Mouse (Mus musculus): Measurements from ENCODE around the gene Ifi214. TPM values are rescaled to one million over a fixed set of nuclear protein-coding genes. Genes with fewer than 3 reads are reported as not detected.
"Not testable (repeated sequence)": the region's sequence is repeated elsewhere in the genome, so short reads cannot be mapped to it uniquely, and the experiment has no call there.

Gene Ifi214
- polyA plus RNA-seq, 1 experiment from 2014 or later = not detected

DNA sequence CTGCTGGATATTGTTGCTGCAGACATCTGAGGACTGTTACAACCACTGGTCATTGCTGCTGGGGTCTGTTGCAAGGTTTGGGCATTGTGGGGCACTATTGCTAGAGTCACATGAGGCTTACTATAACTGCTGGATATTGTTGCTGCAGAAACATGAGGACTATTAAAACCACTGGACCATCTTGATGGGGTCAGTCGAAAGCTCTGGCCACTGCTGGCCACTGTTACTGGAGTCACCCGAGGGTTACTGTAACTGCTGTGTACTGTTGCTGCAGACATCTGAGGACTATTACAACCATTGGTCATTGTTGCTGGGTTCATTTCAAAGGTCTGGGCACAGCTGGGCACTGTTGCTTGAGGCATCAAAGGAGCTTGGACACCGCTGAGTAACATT, 54.6 kb downstream of the Ifi214 start:
- not testable (repeated sequence) for H3K4me2 ChIP-seq (ENCODE audit: low read length); H3K27ac ChIP-seq (ENCODE audit: low read length); H3K27me3 ChIP-seq (replicated peaks; ENCODE audit: control insufficient read depth, insufficient read depth, low read length); ATAC-seq; H3K9me3 ChIP-seq (ENCODE audit: control insufficient read depth, low read length); H3K36me3 ChIP-seq (ENCODE audit: control insufficient read depth, insufficient read depth); H3K9ac ChIP-seq (replicated peaks; ENCODE audit: low read depth, low read length); H3K4me3 ChIP-seq (replicated peaks; ENCODE audit: low read length); H3K4me1 ChIP-seq (replicated peaks; ENCODE audit: control insufficient read depth, insufficient read depth, low read length)
- 90% methylated on average over 3 of the region's 3 CpGs for WGBS

DNA sequence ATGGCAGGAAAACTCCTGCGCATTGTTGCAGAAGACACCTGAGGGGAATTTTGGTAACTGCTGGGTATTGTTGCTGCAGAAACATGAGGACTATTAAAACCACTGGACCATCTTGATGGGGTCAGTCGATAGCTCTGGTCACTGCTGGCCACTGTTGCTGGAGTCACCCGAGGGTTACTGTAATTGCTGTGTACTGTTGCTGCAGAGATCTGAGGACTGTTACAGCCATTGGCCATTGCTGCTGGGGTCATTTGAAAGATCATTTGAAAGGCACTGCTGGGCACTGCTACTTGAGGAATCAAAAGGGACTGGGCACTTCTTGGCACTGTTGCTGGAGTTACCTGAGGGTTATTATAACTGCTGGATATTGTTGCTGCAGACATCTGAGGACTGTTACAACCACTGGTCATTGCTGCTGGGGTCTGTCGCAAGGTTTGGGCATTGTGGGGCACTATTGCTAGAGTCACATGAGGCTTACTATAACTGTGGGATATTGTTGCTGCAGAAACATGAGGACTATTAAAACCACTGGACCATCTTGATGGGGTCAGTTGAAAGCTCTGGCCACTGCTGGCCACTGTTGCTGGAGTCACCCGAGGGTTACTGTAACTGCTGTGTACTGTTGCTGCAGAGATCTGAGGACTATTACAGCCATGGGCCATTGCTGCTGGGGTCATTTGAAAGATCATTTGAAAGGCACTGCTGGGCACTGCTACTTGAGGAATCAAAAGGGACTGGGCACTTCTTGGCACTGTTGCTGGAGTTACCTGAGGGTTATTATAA, 55.2 kb downstream of the Ifi214 start:
- not testable (repeated sequence) for H3K9me3 ChIP-seq (ENCODE audit: control insufficient read depth, low read length); H3K4me2 ChIP-seq (ENCODE audit: low read length); H3K27me3 ChIP-seq (replicated peaks; ENCODE audit: control insufficient read depth, insufficient read depth, low read length); ATAC-seq; H3K9ac ChIP-seq (replicated peaks; ENCODE audit: low read depth, low read length); H3K4me1 ChIP-seq (replicated peaks; ENCODE audit: control insufficient read depth, insufficient read depth, low read length); H3K36me3 ChIP-seq (ENCODE audit: control insufficient read depth, insufficient read depth); H3K4me3 ChIP-seq (replicated peaks; ENCODE audit: low read length); H3K27ac ChIP-seq (ENCODE audit: low read length)
- WGBS = 95% methylated on average over 5 of the region's 5 CpGs

Small RNA genes within 50 kb of the gene (microRNA-seq; reads per million reads assigned to microRNA genes)
- gene Gm44481 = not detected

Other genes starting within 250 kb of the Ifi214 start
- gene Ackr1, start 202.2 kb downstream of the Ifi214 start, polyA plus RNA-seq (2015; fragmentation: Nextera tagmentation; extraction: Ambion mirVana) = 12.4 and 14.0 TPM in 2 replicates
- gene Aim2, start 185.1 kb downstream of the Ifi214 start, polyA plus RNA-seq (2015; fragmentation: Nextera tagmentation; extraction: Ambion mirVana) = 3.0 and 4.0 TPM in 2 replicates
- 33.8 and 47.1 TPM in 2 replicates for gene Cadm3, start 168.3 kb downstream of the Ifi214 start, polyA plus RNA-seq (2015; fragmentation: Nextera tagmentation; extraction: Ambion mirVana)
- not detected in 2 replicates for gene Ifi206, start 44.9 kb downstream of the Ifi214 start, polyA plus RNA-seq (2015; fragmentation: Nextera tagmentation; extraction: Ambion mirVana)
- gene Ifi213, start 63.3 kb upstream of the Ifi214 start, polyA plus RNA-seq (2015; fragmentation: Nextera tagmentation; extraction: Ambion mirVana) = not detected in 2 replicates
- gene Ifi209, start 95.0 kb upstream of the Ifi214 start, polyA plus RNA-seq (2015; fragmentation: Nextera tagmentation; extraction: Ambion mirVana) = 0.09 TPM in 1 of 2 replicates, not detected in the other
- 0.06 TPM in 1 of 2 replicates, not detected in the other for gene Ifi208, start 137.7 kb upstream of the Ifi214 start, polyA plus RNA-seq (2015; fragmentation: Nextera tagmentation; extraction: Ambion mirVana)
- gene Ifi207, start 205.8 kb upstream of the Ifi214 start, polyA plus RNA-seq (2015; fragmentation: Nextera tagmentation; extraction: Ambion mirVana) = 0.11 and 0.39 TPM in 2 replicates
- gene Ifi204, start 231.0 kb upstream of the Ifi214 start, polyA plus RNA-seq (2015; fragmentation: Nextera tagmentation; extraction: Ambion mirVana) = 0.24 and 0.70 TPM in 2 replicates